Mouse (Mus musculus) CH12F3 (cell line): ENCODE data around the gene Mettl15.
"Not testable (repeated sequence)": the region's sequence is repeated elsewhere in the genome, so short reads cannot be mapped to it uniquely, and the experiment has no call there.

Experiments
- in situ Hi-C: fragments of 300-500 bp; cut with MboI; formaldehyde crosslinking; loops from 2 replicates; pipeline ENCODE4 v1.14.3; 2020; ENCODE audit warnings: low sequenced_read_pairs

Gene Mettl15

DNA sequence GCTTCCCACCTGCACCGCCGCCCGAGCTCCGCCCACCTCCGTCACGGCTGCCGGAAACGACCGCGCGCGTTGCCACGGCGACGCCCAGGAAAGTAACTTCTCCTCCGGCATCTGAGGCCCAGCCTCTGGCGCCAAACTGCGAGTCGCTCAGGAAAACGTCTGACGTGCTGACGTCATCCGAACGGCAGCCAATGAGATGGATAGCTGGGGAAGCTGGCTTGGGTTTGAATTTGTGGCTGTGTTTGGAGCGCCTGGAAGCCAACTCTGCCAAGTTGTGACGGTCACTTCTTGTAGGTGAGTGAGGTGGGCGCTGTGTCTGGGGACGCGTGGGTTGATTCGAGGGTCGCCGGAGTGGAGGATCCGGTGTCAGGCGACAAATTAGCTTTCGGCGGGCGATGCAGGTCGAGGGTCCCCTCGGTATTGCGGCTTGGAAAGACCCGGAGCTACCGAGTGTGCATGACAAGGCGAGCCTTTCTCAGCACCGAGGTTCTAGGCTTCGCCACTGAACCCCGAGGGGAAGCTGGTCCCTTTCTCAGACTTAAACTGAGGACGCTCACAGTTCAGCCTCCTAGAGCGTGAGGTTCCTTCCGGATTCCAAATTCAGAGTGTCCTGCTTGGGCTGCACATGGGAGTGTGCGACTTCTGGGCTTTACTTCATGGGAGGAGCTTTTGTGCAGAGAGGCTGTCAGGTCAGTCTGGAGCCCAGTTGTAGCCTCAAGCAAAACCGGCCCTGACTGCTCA, at the start of gene Mettl15, which contains the start of gene Kif18a:
Gene Mettl15 (minus strand): TSS at position 149 of the 741 bp plus-strand sequence.
Gene Kif18a (plus strand): TSS at position 139 of the 741 bp plus-strand sequence.
- in situ Hi-C loops: no loop called here

DNA sequence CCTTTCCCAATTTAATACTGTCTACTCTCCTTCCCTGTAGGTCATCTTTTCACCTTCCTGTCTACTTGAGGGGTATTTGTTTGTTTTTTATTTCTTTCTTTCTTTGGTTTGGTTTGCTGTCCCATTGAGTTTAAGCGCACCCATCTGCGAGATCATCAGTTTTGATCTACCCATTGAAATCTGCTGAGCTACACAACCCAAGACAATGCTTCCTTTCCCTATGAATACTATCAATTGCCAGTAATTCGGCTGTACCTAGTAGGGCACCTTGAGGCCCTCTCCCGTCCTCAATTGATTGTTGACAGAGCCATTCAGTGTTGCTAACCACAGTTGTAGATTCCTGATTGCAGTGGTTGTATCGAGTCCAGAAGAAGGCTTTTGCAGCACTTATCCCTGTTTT, 30.8 kb upstream of the Mettl15 start:
- in situ Hi-C loops: no loop called here

DNA sequence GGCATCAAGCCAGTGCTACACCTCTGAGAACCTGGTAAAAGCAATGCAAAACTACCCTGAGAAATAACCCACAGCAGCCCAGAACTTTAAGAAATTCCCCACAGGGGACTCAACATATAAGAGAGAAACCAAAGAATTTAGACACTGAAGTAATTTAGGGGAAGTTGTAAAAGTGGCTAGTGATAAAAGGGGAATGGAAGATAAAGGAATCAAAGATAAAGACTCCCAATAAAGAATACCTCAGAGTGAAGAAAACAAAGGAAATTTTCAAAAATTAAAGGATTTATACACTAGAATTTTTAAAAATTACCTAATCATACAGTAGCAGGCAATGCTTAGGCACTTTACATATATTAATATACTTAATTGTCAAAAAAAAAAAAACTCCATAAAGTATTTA, 23.1 kb upstream of the Mettl15 start:
- in situ Hi-C loops: no loop called here

DNA sequence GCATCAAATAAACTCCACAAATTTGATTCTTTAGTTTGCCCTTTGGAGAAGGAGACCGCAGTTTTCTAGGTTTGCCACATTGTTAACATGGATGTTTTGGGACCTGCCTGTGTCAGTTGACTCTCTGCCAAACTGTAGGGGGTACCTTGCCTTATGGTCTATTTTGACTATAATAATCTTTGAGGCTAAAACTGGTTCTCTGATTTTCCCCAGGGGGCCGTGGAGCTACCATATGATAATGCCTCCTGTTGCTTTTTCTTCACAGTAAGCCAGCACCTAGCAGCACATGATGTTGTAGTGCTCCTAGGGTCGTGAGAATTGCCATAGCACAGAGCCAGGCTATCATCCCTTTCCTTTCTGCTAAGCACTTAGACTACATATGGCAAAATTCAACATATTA, 21.7 kb upstream of the Mettl15 start:
- in situ Hi-C loops: no loop called here

DNA sequence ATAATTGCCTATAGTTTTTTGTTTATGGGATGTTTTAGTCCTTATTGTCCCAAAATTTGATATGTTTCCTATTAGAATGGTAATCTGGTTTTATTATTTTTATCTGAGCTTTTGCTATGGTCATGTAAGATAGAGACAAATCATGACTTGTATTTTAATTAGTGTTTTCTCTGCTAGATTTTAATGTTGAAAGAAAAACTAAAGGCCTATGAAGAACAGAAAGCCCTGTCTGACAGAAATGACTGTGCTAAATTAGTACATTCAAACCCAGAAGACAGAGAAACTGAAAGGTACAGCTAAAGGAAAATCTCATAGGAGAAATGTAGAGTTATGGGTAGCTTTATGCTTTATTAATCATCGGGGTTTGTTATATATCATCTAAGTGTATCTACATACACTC, 17.6 kb upstream of the Mettl15 start:
- in situ Hi-C loops: no loop called here

DNA sequence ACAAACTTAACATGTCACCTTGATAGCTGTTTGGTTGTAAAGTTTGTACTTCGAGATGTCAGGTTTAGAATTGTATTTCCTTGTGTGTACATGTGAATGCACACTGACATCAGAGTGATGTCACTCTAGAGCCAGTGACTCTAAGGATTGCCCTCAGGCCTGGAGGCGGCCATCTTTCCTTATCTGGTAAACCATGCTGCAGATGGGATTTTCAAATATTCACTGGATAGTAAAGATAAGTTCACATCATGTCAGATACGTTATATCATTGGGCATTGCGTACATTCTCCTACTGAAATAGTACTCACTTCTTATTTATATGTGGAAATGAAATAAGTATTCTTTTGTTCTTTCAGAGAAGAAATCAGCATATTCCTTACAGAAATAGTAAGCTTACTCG, 15.7 kb upstream of the Mettl15 start:
- in situ Hi-C loops: no loop called here

DNA sequence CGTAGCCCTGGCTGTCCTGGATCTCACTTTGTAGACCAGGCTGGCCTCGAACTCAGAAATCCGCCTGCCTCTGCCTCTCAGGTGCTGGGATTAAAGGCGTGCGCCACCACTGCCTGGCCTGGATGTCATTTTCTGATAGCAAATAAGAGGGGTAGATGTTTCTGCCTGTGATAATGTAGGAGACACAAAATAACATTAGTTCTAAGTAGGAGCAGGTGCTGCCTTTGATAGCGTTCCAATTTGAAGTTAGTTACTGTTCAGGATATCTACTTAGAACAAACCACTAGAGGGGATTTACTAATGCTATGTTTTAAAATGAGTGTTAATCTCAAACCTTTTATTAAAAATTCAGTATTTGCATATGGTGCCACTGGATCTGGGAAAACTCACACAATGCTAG, 8.8 kb upstream of the Mettl15 start:
- in situ Hi-C loops: no loop called here

DNA sequence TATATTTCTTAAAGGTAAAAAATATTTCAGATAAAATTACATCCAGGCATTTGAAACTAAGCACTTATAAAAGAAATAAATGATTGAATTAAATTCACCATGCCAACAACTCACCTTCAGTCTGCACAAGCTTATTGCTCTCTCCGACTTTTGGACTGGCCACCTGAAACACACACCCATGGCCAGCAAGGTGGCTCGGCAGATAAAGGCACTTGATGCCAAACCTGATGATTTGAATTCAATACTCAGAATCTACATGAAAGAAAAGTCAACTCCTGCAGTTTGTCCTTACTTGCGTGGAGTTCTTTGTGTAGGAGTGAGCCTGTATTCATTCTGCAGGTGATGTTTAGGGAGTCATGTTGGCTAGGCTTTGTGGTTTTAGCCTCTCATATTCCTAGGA, 3.6 kb upstream of the Mettl15 start:
- in situ Hi-C loops: no loop called here

DNA sequence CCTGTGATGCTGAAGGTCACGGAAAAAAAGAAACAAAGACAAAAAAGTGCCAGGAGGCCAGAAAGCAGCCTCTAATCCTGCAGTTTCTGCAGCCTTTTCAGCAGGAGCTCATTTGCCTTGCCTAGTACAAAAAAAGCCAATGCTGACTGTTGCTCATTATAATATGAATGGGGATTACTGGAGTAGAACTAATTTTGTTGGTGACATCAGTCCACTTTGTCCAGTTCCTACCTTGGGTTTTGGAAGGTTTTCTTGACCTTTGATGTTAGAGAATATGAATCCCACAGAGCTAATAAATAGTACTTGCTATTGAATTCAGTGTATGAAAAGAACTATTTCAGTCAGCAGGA, 768 bp upstream of the Mettl15 start:
- in situ Hi-C loops: no loop called here

DNA sequence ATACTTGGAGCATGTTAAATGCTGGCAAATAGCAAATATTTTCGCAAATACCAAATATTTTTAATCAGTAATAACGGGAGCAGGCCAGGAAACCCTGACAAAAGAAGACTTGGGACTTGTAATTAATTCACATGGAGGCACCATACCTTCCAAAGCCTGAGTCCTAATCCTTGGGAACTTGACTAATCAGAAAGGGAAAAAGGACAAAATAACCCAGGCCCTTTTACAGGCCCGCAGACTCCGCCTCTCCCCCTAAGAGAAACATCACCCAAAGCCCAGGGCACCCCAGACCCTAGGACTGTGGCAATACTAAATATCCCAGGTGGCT, 312 bp downstream of the Mettl15 start:
- in situ Hi-C loops: no loop called here

DNA sequence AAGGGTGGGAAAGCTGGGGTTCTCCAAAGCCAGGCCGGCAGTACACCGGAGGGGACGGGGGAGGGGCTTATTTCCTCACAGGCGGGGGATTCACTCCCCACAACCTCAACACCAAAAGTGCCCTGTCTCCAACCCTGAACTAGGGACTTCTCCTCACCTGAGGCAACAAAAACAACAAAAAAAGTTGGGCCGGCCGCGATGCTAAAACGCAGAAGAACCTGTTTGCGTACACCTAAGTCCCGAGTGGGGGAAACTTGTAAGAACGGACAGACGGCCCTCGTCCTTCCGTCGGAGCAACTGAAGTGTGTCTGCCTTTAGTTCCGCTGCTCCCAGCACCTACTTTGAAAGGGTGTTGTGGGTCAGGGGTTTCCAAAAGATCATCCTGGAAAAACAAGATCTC, 2.5 kb downstream of the Mettl15 start:
- in situ Hi-C loops: no loop called here

DNA sequence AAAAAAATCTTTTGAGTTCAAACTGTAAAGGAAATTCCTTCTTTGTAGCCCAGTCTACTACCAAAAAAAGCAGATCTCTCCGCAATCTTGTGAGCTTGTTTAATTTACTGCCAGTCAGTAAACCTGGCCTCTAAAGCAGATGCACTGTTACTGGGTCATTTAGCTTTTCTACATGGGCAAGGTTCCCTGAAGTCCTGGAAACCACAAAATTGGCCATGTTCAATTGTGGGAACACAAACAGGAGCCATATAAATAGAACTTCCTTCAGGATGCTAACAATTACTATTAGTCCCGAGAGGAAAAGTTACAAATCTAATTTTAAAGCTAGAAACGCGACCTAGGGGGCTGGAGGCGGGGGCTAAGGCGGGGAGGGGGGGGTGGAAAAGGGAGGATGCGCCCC, 3.0 kb downstream of the Mettl15 start:
- in situ Hi-C loops: no loop called here

DNA sequence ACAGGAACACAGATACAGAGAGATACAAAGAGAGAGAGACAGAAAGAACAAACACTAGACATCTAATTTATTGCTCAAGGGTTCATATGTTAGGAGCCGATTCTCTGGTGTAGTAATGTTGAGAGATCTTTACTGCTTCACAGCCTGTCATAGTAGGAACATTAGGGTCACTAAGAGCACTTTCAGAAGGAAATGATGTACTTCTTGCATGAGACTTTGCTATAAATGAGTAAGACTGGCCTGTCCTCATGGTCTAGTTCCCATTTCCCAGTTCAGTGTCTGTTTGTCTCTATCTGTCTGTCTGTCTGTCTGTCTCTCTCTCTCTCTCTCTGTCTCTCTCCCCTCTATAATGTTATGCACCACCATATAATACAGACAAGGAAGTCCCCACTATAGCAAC, 7.5 kb downstream of the Mettl15 start:
- in situ Hi-C loops: no loop called here

DNA sequence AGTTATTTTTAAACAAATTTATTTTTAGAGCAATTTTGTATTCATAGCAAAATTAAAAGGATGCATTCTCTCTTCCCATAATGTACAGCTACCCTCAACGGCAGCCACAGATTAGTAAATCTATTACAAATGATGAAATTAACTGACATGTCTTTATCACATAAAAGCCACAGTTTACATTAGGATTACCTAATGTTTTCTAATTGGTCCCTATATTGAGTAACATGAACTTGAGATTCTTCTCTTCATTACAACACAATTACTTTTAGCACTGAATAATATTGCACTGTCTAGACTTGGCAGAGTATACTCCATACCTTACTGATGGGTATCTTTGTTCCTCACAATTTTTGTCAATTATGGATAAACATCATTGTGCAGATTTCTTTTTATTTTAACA, 17.8 kb downstream of the Mettl15 start:
- in situ Hi-C loops: no loop called here

DNA sequence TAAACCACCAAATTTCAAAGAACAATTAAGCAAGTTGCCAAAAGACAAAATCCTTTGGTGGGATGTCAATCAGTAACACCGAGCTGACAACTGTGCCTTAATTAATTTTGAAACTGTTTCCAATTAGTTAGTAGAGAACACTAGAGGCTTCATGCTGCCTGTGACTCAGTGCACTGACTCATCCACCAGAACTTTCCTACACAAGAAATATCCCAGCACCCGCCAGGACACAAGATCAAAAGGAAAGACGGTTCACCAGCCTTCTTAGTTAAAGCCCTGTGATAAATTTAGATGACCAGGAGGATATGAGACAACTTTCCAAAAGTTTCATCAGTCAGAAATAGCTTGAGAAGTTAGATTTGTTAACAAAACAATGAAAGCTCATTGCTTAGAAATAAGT, 38.6 kb downstream of the Mettl15 start:
- in situ Hi-C loops: no loop called here

DNA sequence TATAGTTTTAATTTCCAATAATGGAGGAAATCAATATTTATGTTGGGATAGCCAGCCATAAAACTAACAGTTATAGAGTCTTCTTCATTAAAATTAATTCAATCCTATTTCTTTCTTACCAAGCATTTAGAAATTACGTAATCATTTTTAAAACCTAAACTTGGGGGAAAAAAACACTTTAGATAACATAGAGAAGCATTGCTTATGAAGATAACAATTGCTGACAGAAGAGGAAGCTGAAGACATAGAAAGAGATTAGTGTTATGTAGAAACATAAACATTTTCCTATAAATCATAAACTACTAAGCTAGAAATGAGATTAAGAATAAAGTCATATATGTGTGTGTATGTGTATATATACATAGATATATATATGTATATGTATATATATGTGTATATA, 44.8 kb downstream of the Mettl15 start:
- in situ Hi-C loops: no loop called here

DNA sequence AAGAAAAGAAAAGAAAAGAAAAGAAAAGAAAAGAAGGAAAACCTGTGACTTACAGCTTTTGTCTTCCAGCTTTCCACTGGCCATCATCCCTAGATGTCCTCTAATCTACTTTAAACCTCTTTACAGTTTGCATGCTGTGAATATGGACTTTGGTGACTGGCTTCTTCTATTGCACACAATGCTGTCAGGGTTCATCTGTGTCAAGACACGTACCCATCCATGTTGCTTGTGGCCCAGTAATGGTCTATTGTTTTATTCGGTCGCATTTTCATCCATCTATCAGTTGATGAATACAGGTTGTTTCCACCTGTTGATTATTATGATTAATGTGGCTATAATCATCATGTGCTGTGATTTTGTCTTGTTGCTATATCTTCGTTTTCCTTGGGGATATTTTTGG, 46.7 kb downstream of the Mettl15 start:
- in situ Hi-C loops: no loop called here

DNA sequence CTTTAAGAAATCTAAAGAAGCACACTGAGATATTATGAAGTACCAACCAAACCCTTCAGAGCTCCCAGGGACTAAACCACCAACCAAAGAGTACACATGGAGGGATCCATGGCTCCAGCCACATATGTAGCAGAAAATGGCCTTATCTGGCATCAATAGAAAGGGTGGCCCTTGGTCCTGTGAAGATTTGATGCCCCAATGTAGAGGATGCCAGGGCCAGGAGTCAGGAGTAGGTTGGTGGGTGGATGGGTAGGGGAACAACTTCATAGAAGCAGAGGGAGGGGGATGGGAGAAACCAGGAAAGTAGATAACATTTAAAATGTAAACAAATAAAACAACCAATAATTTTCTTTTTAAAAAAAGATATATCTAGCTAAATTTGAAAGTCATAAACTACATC, 50.1 kb downstream of the Mettl15 start:
- in situ Hi-C loops: no loop called here

DNA sequence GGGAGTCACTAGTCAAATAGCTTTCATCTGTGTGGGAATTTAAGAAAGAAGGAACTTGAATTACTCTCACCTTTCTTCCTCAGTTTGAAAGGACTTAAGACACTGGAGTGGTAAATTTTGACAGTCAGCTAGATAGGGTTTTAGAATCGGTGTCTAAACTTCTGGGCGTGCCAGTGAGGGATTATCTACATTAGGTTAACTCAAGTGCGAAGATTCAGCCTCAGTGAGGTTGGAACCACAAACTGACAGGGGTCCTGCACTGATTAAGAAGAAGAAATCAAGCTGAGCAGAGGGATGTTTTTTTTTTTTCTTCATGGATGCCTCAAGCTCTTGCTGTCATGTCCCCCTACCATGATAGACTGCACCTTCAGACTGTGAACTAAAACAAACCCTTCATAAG, 53.4 kb downstream of the Mettl15 start:
- in situ Hi-C loops: no loop called here

DNA sequence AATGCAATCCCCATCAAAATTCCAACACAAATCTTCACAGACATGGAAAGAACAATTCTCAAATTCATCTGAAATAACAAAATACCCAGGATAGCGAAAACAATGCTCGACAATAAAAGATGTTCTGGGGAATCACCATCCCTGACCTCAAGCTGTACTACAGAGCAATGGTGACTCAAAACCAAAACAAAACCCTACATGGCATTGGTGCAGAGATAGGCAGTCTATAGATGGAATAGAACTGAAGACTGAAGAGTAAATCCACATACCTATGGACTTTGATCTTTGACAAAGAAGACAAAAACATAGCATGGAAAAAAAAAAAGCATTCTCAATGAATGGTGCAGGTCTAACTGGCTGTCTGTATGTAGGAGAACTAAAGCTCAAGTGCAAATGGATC, 59.1 kb downstream of the Mettl15 start:
- in situ Hi-C loops: no loop called here

DNA sequence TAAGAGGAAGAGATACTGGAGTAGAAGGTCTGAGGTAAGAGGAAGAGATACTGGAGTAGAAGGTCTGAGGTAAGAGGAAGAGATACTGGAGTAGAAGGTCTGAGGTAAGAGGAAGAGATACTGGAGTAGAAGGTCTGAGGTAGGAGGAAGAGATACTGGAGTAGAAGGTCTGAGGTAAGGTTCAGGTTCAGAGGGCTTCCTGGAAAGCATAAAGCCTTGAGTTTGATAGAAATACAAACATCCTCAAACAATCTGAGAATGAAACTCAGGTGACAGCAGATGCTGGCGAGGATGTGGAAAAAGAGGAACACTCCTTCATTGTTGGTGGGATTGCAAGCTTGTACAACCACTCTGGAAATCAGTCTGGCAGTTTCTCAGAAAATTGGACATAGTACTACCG, 63.9 kb downstream of the Mettl15 start:
- in situ Hi-C loops: not testable (repeated sequence)

DNA sequence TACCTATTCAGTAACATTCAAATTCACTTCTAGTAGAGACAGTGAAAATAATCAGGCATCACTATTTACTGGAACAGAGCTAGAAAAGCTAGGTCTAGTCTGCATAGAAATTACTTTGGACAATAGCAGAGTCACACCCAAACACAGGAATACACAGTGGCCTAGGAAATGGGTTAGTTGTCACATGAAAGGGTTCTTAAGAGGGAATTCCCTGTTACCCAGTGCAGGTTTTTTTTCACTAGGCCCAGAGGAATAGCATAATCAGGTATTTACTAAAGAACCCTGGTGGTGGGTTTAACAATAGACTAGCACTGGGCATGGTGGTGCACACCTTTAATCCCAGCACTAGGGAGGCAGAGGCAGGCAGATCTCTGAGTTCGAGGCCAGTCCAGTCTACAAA, 69.9 kb downstream of the Mettl15 start:
- in situ Hi-C loops: not testable (repeated sequence)

DNA sequence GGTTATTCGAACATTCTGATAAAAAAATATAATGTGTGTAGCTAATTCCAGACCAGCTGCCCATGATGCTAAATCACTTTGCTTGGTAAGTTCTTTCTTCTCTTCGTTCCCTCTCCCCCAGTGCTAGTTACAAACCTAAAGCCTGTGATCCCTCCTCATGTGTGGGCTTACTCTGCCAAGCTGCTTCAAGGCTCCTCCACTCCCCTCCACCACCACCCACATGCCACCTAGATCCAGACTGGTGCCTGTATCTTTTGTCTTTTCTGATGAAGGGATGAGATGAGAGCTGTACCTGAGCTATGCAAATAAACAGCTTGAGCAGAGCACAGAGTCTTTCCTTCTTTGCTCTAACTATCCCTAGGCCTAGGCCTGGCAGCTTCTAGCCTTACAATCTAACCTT, 72.5 kb downstream of the Mettl15 start:
- in situ Hi-C loops: no loop called here
